Mouse (Mus musculus): ENCODE measurements around the gene Mettl11b.

DNA sequence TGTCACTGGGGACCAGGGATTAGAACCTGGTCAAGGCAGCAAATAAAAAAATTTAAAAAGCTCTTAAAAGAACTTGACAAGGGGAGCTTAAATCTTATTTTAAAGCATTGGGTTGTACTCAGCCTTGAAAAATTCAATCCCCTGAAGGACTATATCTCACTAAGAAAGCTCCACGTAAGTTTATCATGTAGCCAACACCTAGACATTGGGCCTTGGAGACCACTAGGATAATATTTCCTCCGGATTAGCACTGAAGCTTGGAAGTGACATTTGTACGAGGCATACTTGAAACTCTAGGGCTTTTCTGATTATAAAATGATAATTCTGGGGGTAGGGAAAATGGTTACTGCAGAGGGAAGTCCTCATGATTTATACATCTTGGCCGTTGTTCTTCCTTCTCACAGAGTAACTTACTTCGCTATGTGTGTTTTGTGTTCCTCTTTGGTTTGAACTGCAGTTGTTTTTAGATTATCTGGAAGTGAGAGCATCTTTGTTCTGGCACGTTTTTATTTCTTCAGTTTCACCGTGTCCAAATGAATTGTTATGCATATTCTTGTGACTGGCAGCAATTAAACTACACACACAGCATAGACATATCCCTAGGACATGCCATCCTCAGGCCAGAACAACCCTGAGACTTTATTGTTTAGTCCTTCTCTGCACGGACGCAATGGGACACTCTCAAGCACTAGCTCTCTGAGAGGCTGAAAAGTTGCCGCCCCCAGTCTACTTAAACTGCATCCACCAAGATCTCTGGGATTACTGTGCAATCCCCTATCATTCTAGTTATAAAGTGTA is 11.6 kb upstream of the Mettl11b start:
- no peak for TF ChIP-seq CTCF (IDR thresholded peaks at IDR 0.05; ENCODE audit: insufficient read depth, low read length)
- TF ChIP-seq POLR2A (IDR thresholded peaks at IDR 0.05; ENCODE audit: borderline replicate concordance, extremely low read depth, low read depth, low read length): no peak

All from lung, adult 2 months (tissue).